Mouse (Mus musculus) central nervous system, embryonic 11.5 days (tissue): ENCODE results near the gene Hpca. TPM values are rescaled to one million over a fixed set of nuclear protein-coding genes. Genes with fewer than 3 reads are reported as not detected.

Experiments
- polyA plus RNA-seq: library from polyadenylated mRNA; depleted of rRNA; stranded (reverse); fragments of >200 nt; gene quantifications from 2 replicates; pipeline ENCODE4 v1.2.3, GENCODE M21; 2012; rRNA removed

Gene Hpca
- 6.5 and 7.7 TPM in 2 replicates for polyA plus RNA-seq

DNA sequence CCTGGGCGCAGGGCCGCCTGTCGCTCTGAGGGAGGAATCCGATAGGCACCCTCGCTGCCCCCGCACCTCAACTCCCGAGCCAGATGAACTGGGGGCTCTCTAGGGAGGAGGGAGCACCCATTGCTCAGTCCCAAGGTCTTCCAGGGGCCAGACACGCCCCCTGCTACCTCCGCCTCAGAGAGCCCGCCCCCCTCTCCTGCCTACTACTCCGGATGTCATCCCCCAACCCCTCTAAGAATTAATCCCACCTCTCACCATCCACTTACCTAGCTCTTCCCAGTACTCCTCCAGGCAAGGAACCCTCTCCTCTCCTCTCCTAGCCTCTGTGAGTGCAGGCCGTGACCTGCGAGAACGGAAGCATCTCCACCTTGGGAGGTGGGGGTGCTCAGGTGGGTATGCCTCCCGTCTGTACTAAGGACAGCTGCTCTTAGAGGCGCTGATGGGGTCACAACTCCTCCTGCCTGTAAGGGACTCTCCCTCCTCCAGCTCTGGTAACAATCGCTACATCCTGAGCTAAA is at the start of gene Hpca:
Hpca (minus strand) TSS at position 468 of the 518 bp plus-strand sequence.

DNA sequence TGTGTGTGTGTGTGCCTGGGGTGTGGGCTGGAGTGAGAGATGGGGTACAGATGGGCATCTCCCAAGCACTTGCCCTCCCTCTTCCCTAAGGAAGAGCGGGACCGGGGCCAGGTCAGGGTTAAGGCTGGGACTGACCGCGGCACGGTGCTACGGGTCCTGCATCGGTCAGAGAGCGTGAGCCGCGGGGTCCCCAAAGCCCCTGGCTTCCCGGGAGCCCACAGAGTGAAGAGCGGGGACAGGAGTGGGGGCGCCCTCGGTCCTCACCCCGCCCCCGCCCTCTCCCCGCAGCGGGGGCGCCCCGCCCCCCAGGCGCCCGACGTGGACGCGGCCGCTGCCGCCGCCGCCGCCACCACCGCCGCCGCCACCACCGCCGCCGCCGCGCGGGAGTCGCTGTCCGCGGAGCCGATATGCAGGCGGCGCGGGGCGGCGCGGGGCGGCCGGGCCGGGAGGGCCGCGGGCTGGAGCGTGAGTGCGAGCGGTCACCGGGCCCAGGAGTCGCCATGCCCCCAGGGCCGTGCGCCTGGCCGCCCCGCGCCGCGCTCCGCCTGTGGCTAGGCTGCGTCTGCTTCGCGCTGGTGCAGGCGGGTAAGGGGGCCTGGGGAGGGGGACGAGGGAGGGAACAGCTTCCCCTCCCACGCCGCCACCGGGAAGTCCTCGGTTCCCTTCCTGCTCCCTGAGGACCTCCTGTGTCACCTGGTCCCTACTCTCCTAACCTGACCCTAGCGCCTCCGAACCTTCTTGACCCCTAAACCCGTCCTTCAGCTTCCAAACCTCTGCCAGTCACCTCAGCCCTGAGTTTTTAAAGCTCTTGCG is 14.9 kb upstream of the Hpca start, which contains the start of gene Fndc5:
Fndc5 (plus strand) TSS at position 421 of the 813 bp plus-strand sequence.

DNA sequence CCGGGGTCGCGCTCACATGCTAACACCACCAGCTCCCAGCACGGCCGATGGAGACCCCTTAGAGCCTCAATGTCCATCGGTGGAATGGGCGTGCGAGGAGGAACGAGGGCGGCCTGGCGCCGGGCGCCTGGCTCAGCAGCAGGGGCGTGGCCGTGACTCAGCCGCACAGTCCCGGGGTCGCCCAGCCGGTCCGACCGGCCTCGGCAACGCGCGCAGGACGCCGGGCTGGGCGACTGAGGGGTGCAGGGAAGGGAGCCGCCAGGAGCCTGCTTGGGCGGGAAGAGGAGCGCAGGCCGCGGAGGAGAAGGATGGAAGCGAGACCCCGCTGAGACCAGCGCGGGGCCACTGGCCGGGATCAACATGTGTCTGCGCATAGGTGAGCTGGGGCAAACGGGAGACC is 16.5 kb downstream of the Hpca start, which contains the start of gene Tmem54:
Tmem54 (plus strand) TSS at position 193 of the 400 bp plus-strand sequence.

Other genes starting within 250 kb of the Hpca start
- 8.7 and 14.1 TPM in 2 replicates for gene Trim62, start 238.5 kb downstream of the Hpca start, polyA plus RNA-seq
- gene Azin2, start 159.6 kb downstream of the Hpca start, polyA plus RNA-seq = 14.2 and 16.4 TPM in 2 replicates
- 112 and 201 TPM in 2 replicates for gene Ak2, start 130.1 kb downstream of the Hpca start, polyA plus RNA-seq
- 25.5 and 30.5 TPM in 2 replicates for gene Rnf19b, start 63.8 kb downstream of the Hpca start, polyA plus RNA-seq
- 1.0 and 2.0 TPM in 2 replicates for gene Tmem54, start 16.5 kb downstream of the Hpca start, polyA plus RNA-seq
- gene Fndc5, start 15.0 kb upstream of the Hpca start, polyA plus RNA-seq = 1.4 and 10.3 TPM in 2 replicates
- gene S100pbp, start 67.7 kb upstream of the Hpca start, polyA plus RNA-seq = 31.1 and 49.6 TPM in 2 replicates
- gene Yars, start 67.7 kb upstream of the Hpca start, polyA plus RNA-seq = 58.1 and 81.0 TPM in 2 replicates
- 6.8 and 8.1 TPM in 2 replicates for gene C77080, start 139.4 kb upstream of the Hpca start, polyA plus RNA-seq
- gene Sync, start 165.6 kb upstream of the Hpca start, polyA plus RNA-seq = 0.55 and 0.98 TPM in 2 replicates
- 203 and 212 TPM in 2 replicates for gene Rbbp4, start 213.3 kb upstream of the Hpca start, polyA plus RNA-seq
- gene Zbtb8os, start 213.7 kb upstream of the Hpca start, polyA plus RNA-seq = 48.8 and 55.3 TPM in 2 replicates